Mouse (Mus musculus): ENCODE measurements around the gene Zbtb8a. TPM values are rescaled to one million over a fixed set of nuclear protein-coding genes. Genes with fewer than 3 reads are reported as not detected.

Gene Zbtb8a
- total and polyA plus RNA-seq, 3 experiments = 0.89 to 1.6 TPM; not detected in 1

DNA sequence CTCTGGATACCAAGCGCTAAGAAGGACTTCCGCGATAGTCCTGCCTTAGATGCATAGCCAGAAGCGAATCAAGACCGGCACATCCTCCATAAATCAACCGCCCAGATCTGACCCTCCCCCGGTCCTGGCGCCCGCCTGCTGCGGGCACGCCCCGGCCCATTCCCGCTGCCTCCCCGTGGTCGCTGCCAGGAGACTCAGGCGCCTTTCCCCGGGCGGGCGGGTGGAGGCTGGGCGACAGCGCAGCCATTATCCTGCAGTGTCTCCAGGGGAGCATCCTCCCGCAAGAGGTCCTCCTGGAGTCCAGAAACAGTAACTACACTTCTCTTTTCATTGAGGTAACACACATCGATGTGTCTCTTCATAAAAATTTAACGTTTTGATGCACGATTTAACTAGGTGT lies 28.5 kb upstream of the Zbtb8a start:
- Histone ChIP-seq H3K27ac (ENCODE audit: control insufficient read depth, low read depth, low read length) (no peak overlapping the region), H3K4me1 (ENCODE audit: control insufficient read depth in 1 of 2, insufficient read depth in 2 of 2, low read length in 2 of 2) (no peaks in the 10 kb centered on the region; a peak in 1 of 4 replicates), H3K9me3 (replicated peaks; ENCODE audit: insufficient read depth, low read length) (no peaks in the 10 kb centered on the region), H3K79me2 (ENCODE audit: control insufficient read depth, insufficient read depth, low read length, poor library complexity) (no peaks in the 10 kb centered on the region), H3K27me3 (ENCODE audit: control insufficient read depth in 1 of 2, insufficient read depth in 2 of 2, low read length in 2 of 2) (peaks cover 1 to 5% of the 10 kb centered on the region in 2 experiments; a peak in 3 of 4 replicates), H3K4me3 (ENCODE audit: control insufficient read depth in 1 of 2, insufficient read depth in 1 of 2, low read depth in 2 of 2, low read length in 2 of 2) (no peak overlapping the region), H3K9ac (ENCODE audit: control insufficient read depth, low read depth, low read length, poor library complexity, severe bottlenecking) (no peak overlapping the region), H3K36me3 (ENCODE audit: control insufficient read depth in 1 of 2, insufficient read depth in 2 of 2, low read length in 2 of 2) (no peaks in the 10 kb centered on the region)
- no peak for DNase-seq (ENCODE audit: low read depth, low spot score)
- no peak for TF ChIP-seq UBTF (IDR thresholded peaks at IDR 0.05; ENCODE audit: borderline replicate concordance, insufficient read depth, low read depth, low read length)
- no peak for TF ChIP-seq ZNF384 (IDR thresholded peaks at IDR 0.05; ENCODE audit: low read depth, low read length)
- no peak for TF ChIP-seq ZMIZ1 (IDR thresholded peaks at IDR 0.05; ENCODE audit: low read depth, low read length)
- TF ChIP-seq TAL1 (IDR thresholded peaks at IDR 0.05; ENCODE audit: low read length) = no peak

DNA sequence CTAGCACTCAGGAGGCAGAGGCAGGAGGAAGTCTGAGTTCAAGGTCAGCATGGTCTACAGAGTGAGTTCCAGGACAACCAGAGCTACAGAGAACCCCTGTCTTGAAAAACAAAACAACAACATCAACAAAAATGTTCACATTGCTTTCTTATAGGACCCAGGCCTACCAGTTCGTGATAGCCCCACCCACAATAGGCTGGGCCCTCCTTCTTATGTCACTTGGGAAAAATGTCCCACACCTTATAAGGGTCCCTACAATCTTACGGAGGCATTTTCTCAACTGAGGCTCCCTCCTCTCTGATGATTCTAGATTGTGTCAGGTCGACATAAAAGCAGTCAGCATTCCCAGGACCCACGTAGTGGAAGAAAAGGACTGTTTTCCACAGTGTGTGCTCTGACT lies 21.9 kb upstream of the Zbtb8a start:
- Histone ChIP-seq H3K27me3 (ENCODE audit: control insufficient read depth in 1 of 2, insufficient read depth in 2 of 2, low read length in 2 of 2) (peaks cover 0 to 2% of the 10 kb centered on the region in 2 experiments; a peak in 2 of 4 replicates), H3K4me1 (ENCODE audit: control insufficient read depth in 1 of 2, insufficient read depth in 2 of 2, low read length in 2 of 2) (no peaks in the 10 kb centered on the region), H3K27ac (ENCODE audit: control insufficient read depth, low read depth, low read length) (no peak overlapping the region), H3K79me2 (ENCODE audit: control insufficient read depth, insufficient read depth, low read length, poor library complexity) (no peaks in the 10 kb centered on the region), H3K4me3 (ENCODE audit: control insufficient read depth in 1 of 2, insufficient read depth in 1 of 2, low read depth in 2 of 2, low read length in 2 of 2) (no peak overlapping the region), H3K9ac (ENCODE audit: control insufficient read depth, low read depth, low read length, poor library complexity, severe bottlenecking) (no peak overlapping the region), H3K9me3 (replicated peaks; ENCODE audit: insufficient read depth, low read length) (no peaks in the 10 kb centered on the region), H3K36me3 (ENCODE audit: control insufficient read depth in 1 of 2, insufficient read depth in 2 of 2, low read length in 2 of 2) (no peaks in the 10 kb centered on the region)
- TF ChIP-seq CTCF (IDR thresholded peaks at IDR 0.05 in 2 of 3, conservative IDR thresholded peaks at IDR 0.05 in 1 of 3; ENCODE audit: control insufficient read depth in 1 of 3, insufficient read depth in 1 of 3, low read depth in 2 of 3, low read length in 3 of 3, poor library complexity in 1 of 3, severe bottlenecking in 1 of 3) (no peak), SMC3 (IDR thresholded peaks at IDR 0.05; ENCODE audit: low read depth, low read length) (no peak), POLR2A (IDR thresholded peaks at IDR 0.05; ENCODE audit: control insufficient read depth in 1 of 2, insufficient read depth in 1 of 2, low read depth in 1 of 2, low read length in 2 of 2, poor library complexity in 1 of 2) (no peak), RAD21 (IDR thresholded peaks at IDR 0.05; ENCODE audit: low read depth, low read length) (no peak), ELF1 (IDR thresholded peaks at IDR 0.05; ENCODE audit: low read depth, low read length) (no peak), TAL1 (IDR thresholded peaks at IDR 0.05; ENCODE audit: low read length) (no peak), USF2 (IDR thresholded peaks at IDR 0.05; ENCODE audit: borderline replicate concordance in 1 of 2, insufficient read depth in 1 of 2, low read depth in 1 of 2, low read length in 2 of 2) (no peak), NELFE (IDR thresholded peaks at IDR 0.05; ENCODE audit: low read depth, low read length) (no peak), MXI1 (IDR thresholded peaks at IDR 0.05; ENCODE audit: low read depth, low read length) (no peak), HCFC1 (IDR thresholded peaks at IDR 0.05; ENCODE audit: low read depth, low read length) (no peak), GABPA (IDR thresholded peaks at IDR 0.05; ENCODE audit: low read depth, low read length) (no peak), MAX (IDR thresholded peaks at IDR 0.05; ENCODE audit: low read length) (no peak), CHD2 (IDR thresholded peaks at IDR 0.05; ENCODE audit: low read length) (no peak), ETS1 (IDR thresholded peaks at IDR 0.05; ENCODE audit: low read depth, low read length) (no peak), SIN3A (IDR thresholded peaks at IDR 0.05; ENCODE audit: low read length) (no peak), BHLHE40 (IDR thresholded peaks at IDR 0.05; ENCODE audit: borderline replicate concordance, low read depth, low read length) (no peak), TBP (IDR thresholded peaks at IDR 0.05; ENCODE audit: low read depth, low read length) (no peak)
- no peak for DNase-seq (ENCODE audit: low read depth, low spot score)

Measured in MEL (cell line).